Comparison of ENCODE assay signal across 14 mouse cellular contexts in genomic region chr2:64033871-64034270, GRCm38 (mm10).
"Had no signal": no experiment of that assay in that cellular context is flagged by ENCODE, and none has a peak within 500 bp of the region (broad histone marks: within the 10 kb centered on the region; RNA-seq: fewer than 3 reads in every experiment).

No protein-coding gene starts in this region.

- H3K27me3 ChIP-seq: kidney, embryonic 15.5 days; limb, embryonic 12.5 days; liver, embryonic 15.5 days; megakaryocyte, embryonic 14.5 days; midbrain, embryonic 15.5 days; neural tube, embryonic 12.5 days had no signal

- DNase-seq: liver; lung, adult 2 months; lung, postnatal 10 days; thymus, postnatal 4 days had no signal

- H3K9me3 ChIP-seq: kidney, embryonic 15.5 days; limb, embryonic 12.5 days; liver, embryonic 15.5 days; midbrain, embryonic 15.5 days; neural tube, embryonic 12.5 days had no signal

- H3K27ac ChIP-seq: kidney, embryonic 15.5 days; left cerebral cortex, adult 2 months; limb, embryonic 12.5 days; liver, embryonic 15.5 days; macrophage; midbrain, embryonic 15.5 days; neural tube, embryonic 12.5 days; stomach, postnatal 0 days had no signal

- H3K4me1 ChIP-seq: kidney, embryonic 15.5 days; limb, embryonic 12.5 days; liver, embryonic 15.5 days; megakaryocyte, embryonic 14.5 days; midbrain, embryonic 15.5 days; neural tube, embryonic 12.5 days had no signal

- H3K4me2 ChIP-seq: kidney, embryonic 15.5 days; limb, embryonic 12.5 days; liver, embryonic 15.5 days; midbrain, embryonic 11.5 days; midbrain, embryonic 15.5 days; neural tube, embryonic 12.5 days had no signal

- H3K9ac ChIP-seq: kidney, embryonic 15.5 days; limb, embryonic 12.5 days; liver, embryonic 15.5 days; midbrain, embryonic 15.5 days; neural tube, embryonic 12.5 days had no signal

- H3K4me3 ChIP-seq: kidney, embryonic 15.5 days; left cerebral cortex, adult 2 months; limb, embryonic 12.5 days; liver, embryonic 15.5 days; megakaryocyte, embryonic 14.5 days; midbrain, embryonic 15.5 days; neural tube, embryonic 12.5 days had no signal

- ATAC-seq: midbrain, embryonic 15.5 days had no signal

- H3K36me3 ChIP-seq: limb, embryonic 12.5 days; liver, embryonic 15.5 days; midbrain, embryonic 15.5 days; neural tube, embryonic 12.5 days had no signal
